Mouse (Mus musculus): ENCODE data around the gene Kctd12.

GRCm38 (mm10) chr14:102942222-102942843, 40.1 kb downstream of the Kctd12 start:
- TF ChIP-seq CTCF (IDR thresholded peaks at IDR 0.05; ENCODE audit: low read depth) = no peak
- no peak for TF ChIP-seq EP300 (IDR thresholded peaks at IDR 0.05; ENCODE audit: low read depth)

Data from heart, postnatal 0 days (tissue).